Mouse (Mus musculus) midbrain, embryonic 14.5 days (tissue): ENCODE results near the gene Lingo1. TPM values are rescaled to one million over a fixed set of nuclear protein-coding genes. Genes with fewer than 3 reads are reported as not detected.

Source experiments
- ATAC-seq: fragments of 200-750 bp; cut with Nextera tagmentation; 2 replicates; pipeline ENCODE4 v1.8.0; 2017; ENCODE audit warnings: moderate number of reproducible peaks, moderate library complexity; ENCODE audit not compliant: low FRiP score, low TSS enrichment
- DNase-seq: peaks from one replicate; pipeline ENCODE4 v3.0.0-alpha.2; 2015
- H3K27ac ChIP-seq: fragments of 300-500 bp; sonication (generic); replicated peaks from 2 replicates; pipeline ENCODE4 v1.5.1; 2014; ENCODE audit warnings: mild to moderate bottlenecking, low read depth, low read length, moderate library complexity
- H3K27me3 ChIP-seq: fragments of 300-500 bp; sonication (generic); 2 replicates; pipeline ENCODE4 v1.6.1; 2014; ENCODE audit warnings: low read length, control low read depth, mixed read lengths; ENCODE audit not compliant: control insufficient read depth, insufficient read depth
- H3K36me3 ChIP-seq: fragments of 300-500 bp; sonication (generic); 2 replicates; pipeline ENCODE4 v1.6.1; 2014; ENCODE audit warnings: low read length, control low read depth; ENCODE audit not compliant: control insufficient read depth, insufficient read depth
- H3K4me1 ChIP-seq: fragments of 300-500 bp; sonication (generic); 2 replicates; pipeline ENCODE4 v1.6.1; 2014; ENCODE audit warnings: mild to moderate bottlenecking, antibody characterized with exemption, low read length, control low read depth; ENCODE audit not compliant: control insufficient read depth, insufficient read depth
- H3K4me2 ChIP-seq: fragments of 300-500 bp; sonication (generic); 2 replicates; pipeline ENCODE4 v1.6.1; 2014; ENCODE audit warnings: mild to moderate bottlenecking, low read length, moderate library complexity
- H3K4me3 ChIP-seq: fragments of 300-500 bp; sonication (generic); replicated peaks from 2 replicates; pipeline ENCODE4 v1.5.1; 2014; ENCODE audit warnings: low read depth, low read length
- H3K9ac ChIP-seq: fragments of 300-500 bp; sonication (generic); replicated peaks from 2 replicates; pipeline ENCODE4 v1.6.1; 2014; ENCODE audit warnings: mild to moderate bottlenecking, low read length, moderate library complexity
- H3K9me3 ChIP-seq: fragments of 300-500 bp; sonication (generic); 2 replicates; pipeline ENCODE4 v1.6.1; 2016; ENCODE audit warnings: low read length, control low read depth, mixed read lengths; ENCODE audit not compliant: control insufficient read depth
- WGBS: fragments of 180-500 bp; shearing (Covaris S2); extraction: QIAGEN DNeasy Blood & Tissue Kit; methylation state at CpG from one replicate; pipeline ENCODE4 v1.1.7; 2014; 5-methylcytosine and 5-hydroxymethylcytosine counted together
- polyA plus RNA-seq: library from polyadenylated mRNA; unstranded; fragments of >200 nt; fragmentation: Nextera tagmentation; extraction: Ambion mirVana; gene quantifications from 2 replicates; pipeline ENCODE4 v1.2.1, GENCODE M21; 2014

The Lingo1 gene
- polyA plus RNA-seq, 1 experiment from 2014 or later = 49.4 TPM

DNA sequence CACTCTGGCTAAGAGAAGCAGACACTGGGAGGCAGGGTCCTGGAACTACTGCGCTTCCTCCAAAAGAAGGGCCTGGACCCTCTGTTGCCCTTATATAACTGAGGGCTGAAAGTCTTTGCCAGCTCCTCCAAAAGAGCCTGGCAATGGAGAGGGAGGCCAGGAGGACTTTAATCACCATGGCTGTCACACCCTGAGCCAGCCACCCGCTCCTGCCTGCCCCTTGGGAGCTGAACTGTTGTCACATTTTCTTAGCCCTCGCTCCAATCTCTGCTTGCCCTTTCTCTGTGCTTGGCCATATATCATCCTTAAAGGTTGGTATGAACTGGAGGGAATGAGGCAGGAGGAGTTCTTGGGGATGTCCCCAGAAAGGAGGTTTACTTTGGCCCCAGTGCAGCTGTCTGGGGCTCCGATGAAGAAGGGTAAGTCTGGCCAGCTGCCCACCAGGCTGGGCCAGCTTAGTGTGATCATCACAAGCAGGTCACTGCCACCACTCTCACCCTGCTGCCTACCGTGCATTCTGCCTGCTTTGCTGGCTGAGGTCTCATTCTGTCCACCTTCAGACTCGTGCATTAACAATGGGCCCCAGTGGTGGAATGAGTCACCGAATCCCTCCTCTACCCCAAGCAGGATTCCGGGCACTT lies 204.9 kb downstream of the Lingo1 start:
- Histone ChIP-seq H3K4me1 (0 out of 2 replicates have a peak, but pooled peaks cover 4% of the 10 kb centered on the region), H3K36me3 (no peaks in the 10 kb centered on the region), H3K4me3 (no peak overlapping the region), H3K4me2 (no peak overlapping the region), H3K9me3 (no peaks in the 10 kb centered on the region), H3K9ac (no peak overlapping the region), H3K27ac (no peak overlapping the region), H3K27me3 (no peaks in the 10 kb centered on the region)
- DNase-seq (no peak), ATAC-seq (no peak)
- WGBS = 81% methylated on average over 8 of the region's 8 CpGs

DNA sequence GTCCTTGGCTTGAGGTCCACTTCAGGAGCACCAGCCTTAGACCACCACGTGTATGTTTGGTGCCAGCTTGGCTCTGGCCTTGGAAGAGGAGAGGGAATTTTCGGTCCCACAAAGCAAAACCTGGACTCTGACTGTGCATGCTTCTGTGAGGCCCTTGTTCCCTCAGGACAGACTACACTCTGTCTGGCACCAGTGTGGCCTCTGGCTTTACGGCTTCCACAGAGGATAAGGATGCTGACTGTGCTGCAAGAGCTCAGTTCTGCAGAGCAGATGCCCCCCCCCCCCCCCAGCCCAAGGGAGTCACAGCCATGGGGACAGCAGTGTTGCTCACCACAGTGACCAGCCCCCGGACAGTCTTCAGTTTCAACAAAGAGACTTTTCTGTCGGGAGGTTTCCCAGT lies 206.5 kb downstream of the Lingo1 start:
- Histone ChIP-seq H3K27ac (no peak overlapping the region), H3K4me3 (no peak overlapping the region), H3K4me1 (0 out of 2 replicates have a peak, but pooled peaks cover 4% of the 10 kb centered on the region), H3K9me3 (no peaks in the 10 kb centered on the region), H3K27me3 (no peaks in the 10 kb centered on the region), H3K36me3 (no peaks in the 10 kb centered on the region), H3K4me2 (no peak overlapping the region), H3K9ac (no peak overlapping the region)
- ATAC-seq = no peak
- DNase-seq = no peak
- WGBS = 44% methylated on average over 5 of the region's 5 CpGs

DNA sequence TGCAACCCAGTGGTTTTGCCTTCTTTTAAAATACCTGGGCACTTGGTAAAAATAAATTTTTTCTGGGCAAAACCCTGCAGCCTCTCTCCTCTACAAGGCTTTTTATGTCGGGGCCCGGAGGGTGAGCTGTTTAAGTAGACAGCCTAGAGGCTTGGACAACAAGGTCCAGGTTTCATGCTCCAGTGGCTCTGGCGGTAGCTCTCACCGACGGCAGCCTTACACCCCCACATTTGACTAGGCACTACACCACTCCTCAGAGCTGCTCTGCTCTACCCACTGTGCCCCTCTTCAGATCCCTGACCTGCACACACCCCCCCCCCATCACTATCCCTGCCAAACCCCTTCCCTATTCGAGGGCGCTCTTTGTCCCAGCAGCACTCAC lies 212.2 kb downstream of the Lingo1 start:
- Histone ChIP-seq H3K4me2 (no peak overlapping the region), H3K4me1 (0 out of 2 replicates have a peak, but pooled peaks cover 20% of the 10 kb centered on the region), H3K27ac (no peak overlapping the region), H3K9ac (no peak overlapping the region), H3K4me3 (no peak overlapping the region), H3K36me3 (no peaks in the 10 kb centered on the region), H3K27me3 (no peaks in the 10 kb centered on the region), H3K9me3 (no peaks in the 10 kb centered on the region)
- no peak for DNase-seq
- no peak for ATAC-seq
- WGBS = 41% methylated on average over 7 of the region's 7 CpGs

DNA sequence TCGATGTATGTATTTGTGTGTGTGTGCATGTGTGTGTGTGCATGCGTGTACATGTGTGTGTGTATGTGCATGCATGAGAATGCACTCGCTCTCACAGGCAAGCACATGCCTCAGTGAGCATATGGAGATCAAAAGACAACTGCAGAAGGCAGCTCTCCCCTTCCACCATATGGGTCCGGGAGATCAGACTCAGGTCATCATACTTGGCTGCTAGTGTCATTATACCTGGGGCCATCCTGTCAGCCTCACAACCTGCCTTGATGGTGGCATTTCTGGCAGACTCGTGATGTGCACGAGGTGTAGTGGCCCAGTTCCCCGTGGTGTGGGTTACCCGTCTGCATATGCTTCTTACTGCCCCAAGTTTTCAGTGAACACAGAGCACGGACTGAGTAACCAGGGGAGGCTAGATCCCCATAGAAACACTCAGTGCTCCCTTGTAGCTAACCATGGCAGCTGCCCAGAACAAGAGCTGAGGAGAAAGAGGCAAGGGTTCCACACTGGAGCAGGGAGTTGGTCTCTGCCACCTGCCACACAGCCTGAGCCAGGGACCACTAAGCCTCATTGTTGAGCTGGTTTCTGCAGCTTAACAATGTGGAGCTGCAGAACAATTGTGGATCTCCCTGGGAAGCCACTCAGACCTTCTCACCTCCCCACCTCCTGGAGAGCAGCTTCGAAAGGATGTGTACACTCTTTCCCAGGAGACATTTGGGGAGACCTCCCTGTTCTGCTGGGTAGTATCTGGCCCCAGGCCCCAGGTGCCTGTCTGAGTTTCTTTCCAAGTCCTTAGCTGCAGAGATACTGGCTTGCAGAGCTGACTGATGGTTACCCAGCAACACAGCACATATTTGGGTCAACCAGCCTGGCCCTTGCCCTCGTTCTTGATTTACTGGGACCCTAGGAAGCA lies 212.9 kb downstream of the Lingo1 start:
- Histone ChIP-seq H3K4me1 (0 out of 2 replicates have a peak, but pooled peaks cover 20% of the 10 kb centered on the region), H3K36me3 (no peaks in the 10 kb centered on the region), H3K27ac (peak overlapping the region; percentile 6; the same call in 1 of the 2 replicates), H3K4me2 (no peak overlapping the region), H3K9ac (no peak overlapping the region), H3K4me3 (no peak overlapping the region), H3K9me3 (no peaks in the 10 kb centered on the region), H3K27me3 (no peaks in the 10 kb centered on the region)
- WGBS = 46% methylated on average over 11 of the region's 11 CpGs
- ATAC-seq (no peak), DNase-seq (no peak)

DNA sequence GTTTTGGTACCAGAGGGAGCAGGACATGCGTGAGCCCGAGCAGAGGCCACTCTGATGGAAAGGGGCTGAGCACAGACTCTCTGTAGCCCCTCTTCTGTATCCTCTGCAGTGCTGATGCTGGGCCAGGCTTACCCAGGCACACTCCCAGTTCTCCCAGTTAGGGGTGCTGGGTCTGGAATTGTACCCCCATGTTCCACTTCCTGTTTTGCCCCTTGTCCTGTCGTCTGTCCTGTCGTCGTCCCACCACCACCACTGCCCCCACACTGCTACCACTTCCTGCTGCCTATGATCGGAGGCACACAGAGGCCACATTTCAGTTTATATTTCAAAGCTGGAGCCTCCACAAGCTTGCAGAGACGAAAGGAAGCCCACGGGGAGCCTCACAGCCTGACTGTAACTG lies 213.6 kb downstream of the Lingo1 start:
- no peak overlapping the region for H3K27ac ChIP-seq

DNA sequence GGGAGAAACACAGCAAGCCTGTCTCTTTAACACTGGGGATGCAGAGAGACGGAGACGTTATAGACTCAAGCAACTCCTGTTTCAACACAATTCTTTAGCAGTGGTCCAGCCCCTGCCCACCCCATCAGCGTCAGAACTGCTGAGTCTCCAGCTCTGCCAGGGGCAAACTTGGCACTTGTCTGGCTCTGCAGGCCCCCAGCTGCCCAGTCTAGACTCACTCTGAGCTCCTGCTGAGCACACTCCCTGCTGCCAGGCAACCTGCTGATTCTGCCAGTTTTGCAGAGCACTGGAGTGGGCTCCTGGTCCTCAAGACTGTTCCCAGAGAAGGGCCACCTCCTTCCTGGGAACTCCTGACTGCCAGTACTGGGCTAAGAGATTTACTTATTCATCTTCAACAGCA lies 214.6 kb downstream of the Lingo1 start:
- H3K9ac ChIP-seq = no peak overlapping the region
- H3K4me2 ChIP-seq = no peak overlapping the region
- peaks cover 31% of the 10 kb centered on the region; the same call in 1 of the 2 replicates for H3K4me1 ChIP-seq
- WGBS = 35% methylated on average over 3 of the region's 3 CpGs
- no peaks in the 10 kb centered on the region for H3K27me3 ChIP-seq
- no peak overlapping the region for H3K4me3 ChIP-seq
- no peaks in the 10 kb centered on the region for H3K36me3 ChIP-seq
- H3K9me3 ChIP-seq = no peaks in the 10 kb centered on the region
- no peak overlapping the region for H3K27ac ChIP-seq
- ATAC-seq (no peak), DNase-seq (no peak)

More for the DNA sequence above, 213.6 kb downstream of the Lingo1 start:
- Histone ChIP-seq H3K4me3 (no peak overlapping the region), H3K9me3 (no peaks in the 10 kb centered on the region), H3K4me1 (peaks cover 22% of the 10 kb centered on the region; the same call in 1 of the 2 replicates), H3K4me2 (no peak overlapping the region), H3K9ac (no peak overlapping the region), H3K27me3 (no peaks in the 10 kb centered on the region), H3K36me3 (no peaks in the 10 kb centered on the region)
- no peak for ATAC-seq
- no peak for DNase-seq
- 75% methylated on average over 8 of the region's 8 CpGs for WGBS

DNA sequence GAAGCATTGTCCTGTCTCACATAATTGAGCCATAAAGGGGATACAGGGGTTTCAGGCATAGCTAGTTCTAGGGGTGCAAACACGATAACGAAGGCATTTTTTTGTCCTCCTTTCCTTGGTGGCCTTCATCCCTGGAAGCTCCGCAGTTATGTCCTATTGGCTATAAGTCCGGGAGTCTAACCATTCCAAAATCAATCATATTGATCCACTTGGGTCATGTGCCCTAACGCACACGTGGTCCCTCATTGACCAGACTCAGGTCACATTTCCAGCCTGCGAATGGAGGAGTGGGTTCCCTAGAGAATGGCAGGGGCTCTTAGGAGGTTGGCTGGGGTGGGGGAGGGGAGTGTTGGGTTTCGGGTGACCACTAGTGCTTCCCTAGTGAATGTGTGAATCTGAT lies 215.3 kb downstream of the Lingo1 start:
- Histone ChIP-seq H3K27ac (no peak overlapping the region), H3K9ac (no peak overlapping the region), H3K27me3 (no peaks in the 10 kb centered on the region), H3K4me1 (peaks cover 31% of the 10 kb centered on the region; the same call in 1 of the 2 replicates), H3K4me2 (no peak overlapping the region), H3K36me3 (no peaks in the 10 kb centered on the region), H3K9me3 (no peaks in the 10 kb centered on the region), H3K4me3 (no peak overlapping the region)
- ATAC-seq (no peak), DNase-seq (no peak)
- 76% methylated on average over 8 of the region's 8 CpGs for WGBS

DNA sequence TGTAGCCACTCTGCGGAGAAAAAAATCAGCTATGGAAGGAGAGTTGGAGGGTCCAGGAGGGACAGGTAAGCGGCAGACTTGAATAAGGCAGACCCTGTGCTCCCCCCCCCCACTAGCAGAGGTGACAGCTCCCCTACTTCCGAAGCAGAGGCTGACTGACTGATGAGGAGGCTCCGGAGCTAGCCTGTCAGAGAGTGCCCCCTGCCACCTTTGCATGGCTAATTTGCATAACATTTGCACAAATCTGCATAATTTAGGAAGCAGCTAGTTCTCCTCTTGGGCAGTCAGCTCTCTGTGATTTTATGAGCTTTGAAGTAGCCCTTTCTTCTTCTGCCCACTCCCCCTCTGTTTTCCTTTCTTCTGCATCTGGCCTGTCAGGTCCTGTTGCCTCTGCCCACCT lies 216.2 kb downstream of the Lingo1 start:
- Histone ChIP-seq H3K27ac (no peak overlapping the region; the same call in 1 of the 2 replicates), H3K9ac (no peak overlapping the region), H3K27me3 (no peaks in the 10 kb centered on the region), H3K4me2 (no peak overlapping the region), H3K36me3 (no peaks in the 10 kb centered on the region), H3K9me3 (no peaks in the 10 kb centered on the region), H3K4me3 (no peak overlapping the region), H3K4me1 (peaks cover 31% of the 10 kb centered on the region; the same call in 1 of the 2 replicates)
- peak; percentile 59 for DNase-seq
- WGBS = 29% methylated on average over 4 of the region's 4 CpGs
- ATAC-seq = peak; percentile 44
